Mouse (Mus musculus) layer of hippocampus, postnatal 36 days (tissue): Measurements from ENCODE around the gene Plek. TPM values are rescaled to one million over a fixed set of nuclear protein-coding genes. Genes with fewer than 3 reads are reported as not detected.
A peak's percentile ranks its signal among the peaks of the same experiment; 100 is the strongest.

Experiments
- DNase-seq, 2 experiments: peaks; one replicate each; pipeline ENCODE4 v3.0.0; 2022
- total RNA-seq, 2 experiments: library from RNA; stranded (reverse); gene quantifications; 2 replicates each; pipeline ENCODE4 v1.2.3; 2021

Gene Plek
- total RNA-seq, 2 experiments from 2014 or later, result 4.7 to 5.7 TPM

- DNase-seq, result no peak
These were observed 51.5 kb downstream of the Plek start for GRCm38 (mm10) chr11:17000353-17001334.

GRCm38 (mm10) chr11:16999933-17000332 lies 52.2 kb downstream of the Plek start:
- DNase-seq, result no peak

GRCm38 (mm10) chr11:16999387-16999786 lies 52.8 kb downstream of the Plek start:
- DNase-seq, result no peak

- DNase-seq, result no peak
These were observed 54.7 kb downstream of the Plek start for GRCm38 (mm10) chr11:16997465-16997864.

- no peak for DNase-seq
These were observed 55.4 kb downstream of the Plek start for GRCm38 (mm10) chr11:16996818-16997217.

- DNase-seq, result no peak
These were observed 59.3 kb downstream of the Plek start for GRCm38 (mm10) chr11:16992880-16993279.

- no peak for DNase-seq
These were observed 62.3 kb downstream of the Plek start for GRCm38 (mm10) chr11:16989885-16990284.

- DNase-seq, result no peak
These were observed 64.3 kb downstream of the Plek start for GRCm38 (mm10) chr11:16987745-16988328.

GRCm38 (mm10) chr11:16986550-16987187 lies 65.5 kb downstream of the Plek start:
- no peak for DNase-seq

- no peak for DNase-seq
These were observed 73.9 kb downstream of the Plek start for GRCm38 (mm10) chr11:16978161-16978707.

- no peak for DNase-seq
These were observed 74.6 kb downstream of the Plek start for GRCm38 (mm10) chr11:16977611-16978010.

GRCm38 (mm10) chr11:16976937-16977336 lies 75.2 kb downstream of the Plek start:
- DNase-seq, result no peak

GRCm38 (mm10) chr11:16973086-16973485 lies 79.1 kb downstream of the Plek start:
- DNase-seq, result no peak

- no peak for DNase-seq
These were observed 80.2 kb downstream of the Plek start for GRCm38 (mm10) chr11:16972027-16972426.

GRCm38 (mm10) chr11:16969650-16970049 lies 82.5 kb downstream of the Plek start:
- DNase-seq, result no peak

GRCm38 (mm10) chr11:16967806-16968205 lies 84.4 kb downstream of the Plek start:
- no peak for DNase-seq

GRCm38 (mm10) chr11:16958520-16958919 lies 93.7 kb downstream of the Plek start:
- no peak for DNase-seq

- no peak for DNase-seq
These were observed 95.2 kb downstream of the Plek start for GRCm38 (mm10) chr11:16957030-16957429.

- no peak for DNase-seq
These were observed 95.9 kb downstream of the Plek start for GRCm38 (mm10) chr11:16956115-16956862.

GRCm38 (mm10) chr11:16951761-16952010 lies 100.5 kb downstream of the Plek start:
- DNase-seq, result no peak

GRCm38 (mm10) chr11:16950976-16951760 lies 101.0 kb downstream of the Plek start, which contains the start of gene Fbxo48:
Gene Fbxo48, plus strand, starts transcription at chr11:16951375.
- peak; percentile 93 to 95 for DNase-seq
